Mouse (Mus musculus) stomach, embryonic 16.5 days (tissue): ENCODE data around the gene Ucn. TPM values are rescaled to one million over a fixed set of nuclear protein-coding genes. Genes with fewer than 3 reads are reported as not detected.
A peak's percentile ranks its signal among the peaks of the same experiment; 100 is the strongest.

Experiments
- ATAC-seq: fragments of 200-750 bp; cut with Nextera tagmentation; 2 replicates; pipeline ENCODE4 v1.8.0; 2017; ENCODE audit warnings: moderate number of reproducible peaks, moderate TSS enrichment; ENCODE audit not compliant: insufficient read depth, low FRiP score
- H3K27ac ChIP-seq: fragments of 300-500 bp; sonication (generic); 2 replicates; pipeline ENCODE4 v1.5.1; 2014; ENCODE audit warnings: low read length
- H3K27me3 ChIP-seq: fragments of 300-500 bp; sonication (generic); 2 replicates; pipeline ENCODE4 v1.6.1; 2014; ENCODE audit warnings: low read length, control low read depth, mixed read lengths; ENCODE audit not compliant: control insufficient read depth, insufficient read depth
- H3K36me3 ChIP-seq: fragments of 300-500 bp; sonication (generic); 2 replicates; pipeline ENCODE4 v1.6.1; 2014; ENCODE audit warnings: low read length; ENCODE audit not compliant: control insufficient read depth, insufficient read depth
- H3K4me1 ChIP-seq: fragments of 300-500 bp; sonication (generic); 2 replicates; pipeline ENCODE4 v1.6.1; 2014; ENCODE audit warnings: low read length, control low read depth, mixed read lengths; ENCODE audit not compliant: control insufficient read depth, insufficient read depth
- H3K4me2 ChIP-seq: fragments of 300-500 bp; sonication (generic); 2 replicates; pipeline ENCODE4 v1.6.1; 2014; ENCODE audit warnings: low read depth, low read length, mixed read lengths
- H3K4me3 ChIP-seq: fragments of 300-500 bp; sonication (generic); replicated peaks from 2 replicates; pipeline ENCODE4 v1.5.1; 2014; ENCODE audit warnings: mild to moderate bottlenecking, low read length
- H3K9ac ChIP-seq: fragments of 300-500 bp; sonication (generic); 2 replicates; pipeline ENCODE4 v1.6.1; 2014; ENCODE audit warnings: low read length
- H3K9me3 ChIP-seq: fragments of 300-500 bp; sonication (generic); replicated peaks from 2 replicates; pipeline ENCODE4 v1.6.1; 2016; ENCODE audit warnings: low read length, control low read depth; ENCODE audit not compliant: control insufficient read depth
- WGBS: fragments of 180-500 bp; shearing (Covaris S2); extraction: QIAGEN DNeasy Blood & Tissue Kit; methylation state at CpG from one replicate; pipeline ENCODE4 v1.1.7; 2014; 5-methylcytosine and 5-hydroxymethylcytosine counted together
- polyA plus RNA-seq: library from polyadenylated mRNA; unstranded; fragments of >200 nt; fragmentation: Nextera tagmentation; extraction: Ambion mirVana; gene quantifications from 2 replicates; pipeline ENCODE4 v1.2.1, GENCODE M21; 2015

Ucn gene
- polyA plus RNA-seq, 1 experiment from 2014 or later = not detected

- WGBS = under 1% methylated on average over 19 of the region's 19 CpGs
- no peaks in the 10 kb centered on the region for H3K27me3 ChIP-seq
These were observed 15.5 kb upstream of the Ucn start, which contains the start of gene Mpv17 for GRCm38 (mm10) chr5:31154152-31154553. TSS of gene Mpv17 (minus strand) at chr5:31154251.

DNA sequence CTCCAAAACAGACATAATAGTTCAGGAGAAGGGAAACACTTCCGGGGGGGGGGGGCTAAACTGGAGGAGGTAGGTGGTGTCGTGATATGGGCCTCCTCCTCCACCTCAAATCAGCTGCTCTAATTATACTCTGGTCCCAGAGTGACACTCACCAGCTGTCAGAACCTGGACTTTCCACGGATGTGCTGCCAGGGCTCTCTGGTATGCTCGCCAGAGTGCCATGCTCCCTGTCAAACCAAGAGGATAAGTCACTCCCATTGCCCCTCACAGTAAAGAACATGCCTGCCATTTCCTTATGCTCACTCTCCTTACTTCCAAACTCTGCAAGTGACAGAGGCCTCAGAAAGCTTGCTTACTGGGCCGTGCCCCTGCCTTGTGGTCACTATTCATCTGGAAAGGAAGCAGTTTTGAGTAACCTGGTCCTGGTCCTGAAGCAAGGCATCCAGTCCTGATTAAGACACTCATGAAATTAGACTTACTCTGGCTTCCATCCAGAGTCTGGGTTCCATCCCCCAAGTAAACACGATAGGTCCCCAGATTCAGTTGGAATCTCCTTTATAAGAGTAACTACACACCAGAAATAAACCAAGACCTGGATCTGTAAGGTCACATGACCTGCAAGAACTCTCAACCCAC, 15.0 kb upstream of the Ucn start:
- peak; percentile 1; the same call in 1 of the 2 replicates for ATAC-seq
- H3K9me3 ChIP-seq = no peaks in the 10 kb centered on the region
- H3K4me3 ChIP-seq = peak overlapping the region; percentile 75
- H3K36me3 ChIP-seq = 0 out of 2 replicates have a peak, but pooled peaks cover 9% of the 10 kb centered on the region
- no peaks in the 10 kb centered on the region for H3K27me3 ChIP-seq
- H3K9ac ChIP-seq = peak overlapping the region; percentile 79
- H3K27ac ChIP-seq = peak overlapping the region; percentile 76
- H3K4me1 ChIP-seq = peaks cover 6% of the 10 kb centered on the region
- WGBS = 26% methylated on average over 6 of the region's 6 CpGs
- H3K4me2 ChIP-seq = peak overlapping the region; percentile 95

More at GRCm38 (mm10) chr5:31154152-31154553, 15.5 kb upstream of the Ucn start, which contains the start of gene Mpv17:
- H3K9ac ChIP-seq = peak within 1 kb of the TSS; percentile 79
- peaks cover 6% of the 10 kb centered on the region for H3K4me1 ChIP-seq
- H3K27ac ChIP-seq = peak within 1 kb of the TSS; percentile 76
- no peaks in the 10 kb centered on the region for H3K9me3 ChIP-seq
- peak; percentile 95 for ATAC-seq
- H3K4me3 ChIP-seq = peak within 1 kb of the TSS; percentile 75
- H3K4me2 ChIP-seq = peak within 1 kb of the TSS; percentile 95
- 0 out of 2 replicates have a peak, but pooled peaks cover 9% of the 10 kb centered on the region for H3K36me3 ChIP-seq

DNA sequence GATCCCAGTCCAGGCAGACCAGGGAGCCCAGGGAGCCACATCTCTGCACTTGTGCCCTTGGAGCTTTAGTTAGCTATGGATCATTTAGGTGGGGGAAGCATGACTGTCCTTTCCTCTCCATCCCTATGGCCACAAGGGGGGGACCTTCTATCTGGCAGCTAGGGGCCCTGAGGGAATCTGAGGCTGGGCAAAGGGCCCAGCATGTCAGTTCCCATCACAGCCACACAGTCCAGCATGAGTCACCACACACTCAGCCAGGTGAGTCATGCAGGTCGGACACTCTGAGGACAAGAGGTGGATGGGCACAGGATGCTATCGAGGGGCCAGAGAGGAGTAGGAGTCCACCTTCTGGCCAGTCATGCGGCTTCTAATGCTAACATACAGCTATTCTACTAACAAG, 13.1 kb upstream of the Ucn start:
- Histone ChIP-seq H3K4me1 (peaks cover 6% of the 10 kb centered on the region), H3K4me2 (no peak overlapping the region), H3K4me3 (no peak overlapping the region), H3K9ac (no peak overlapping the region), H3K27ac (no peak overlapping the region), H3K36me3 (no peaks in the 10 kb centered on the region), H3K27me3 (no peaks in the 10 kb centered on the region), H3K9me3 (no peaks in the 10 kb centered on the region)
- 83% methylated on average over 3 of the region's 3 CpGs for WGBS
- ATAC-seq = no peak; the same call in 1 of the 2 replicates

DNA sequence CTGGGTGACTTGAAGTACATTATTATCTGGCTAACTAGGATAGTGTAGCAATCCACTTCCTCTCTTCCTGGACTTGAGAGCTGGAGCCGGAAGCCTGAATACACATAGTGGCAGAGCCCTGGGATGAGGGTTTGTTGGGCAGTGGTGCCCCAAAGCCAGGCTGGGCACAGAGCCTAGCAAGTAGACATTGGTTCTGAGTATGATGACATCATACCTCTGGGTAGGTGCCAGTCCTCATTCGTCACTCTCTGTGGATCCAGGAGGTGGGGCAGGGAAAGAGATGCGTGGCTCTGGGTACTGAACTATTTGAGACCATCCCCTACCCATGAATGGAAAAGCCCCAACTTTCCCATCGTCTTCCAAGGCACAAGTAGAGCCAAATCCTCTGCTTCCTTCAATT, 11.2 kb upstream of the Ucn start:
- no peak overlapping the region for H3K9ac ChIP-seq
- no peaks in the 10 kb centered on the region for H3K9me3 ChIP-seq
- H3K27me3 ChIP-seq = no peaks in the 10 kb centered on the region
- no peak overlapping the region for H3K27ac ChIP-seq
- ATAC-seq = no peak
- WGBS = 89% methylated on average over 4 of the region's 4 CpGs
- no peak overlapping the region for H3K4me3 ChIP-seq
- H3K4me1 ChIP-seq = peaks cover 6% of the 10 kb centered on the region
- no peak overlapping the region for H3K4me2 ChIP-seq
- peaks cover 3% of the 10 kb centered on the region; the same call in 1 of the 2 replicates for H3K36me3 ChIP-seq

DNA sequence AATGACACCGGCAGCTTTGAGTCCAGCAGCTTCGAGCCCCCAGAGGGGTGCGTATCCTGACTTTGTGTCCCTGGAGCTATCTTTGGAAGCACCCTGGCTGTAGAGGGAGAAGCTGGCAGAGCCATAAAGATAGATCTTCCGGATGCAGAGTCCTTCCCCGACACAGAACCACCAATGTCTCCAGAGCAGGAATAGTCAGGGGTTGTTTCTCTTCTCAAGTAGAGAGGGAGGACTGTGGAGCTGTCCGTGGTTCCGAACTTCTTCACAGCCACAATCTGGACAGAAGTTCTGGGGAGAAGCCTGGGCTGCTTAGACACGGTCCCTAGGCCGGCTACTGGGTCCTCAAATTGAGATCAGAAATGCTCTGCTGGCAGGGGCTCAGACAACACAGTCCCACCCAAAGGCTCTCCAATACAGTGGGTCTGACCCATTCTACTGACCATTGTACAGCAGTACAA, 368 bp upstream of the Ucn start:
- Histone ChIP-seq H3K9me3 (no peaks in the 10 kb centered on the region), H3K36me3 (peaks cover 6% of the 10 kb centered on the region; the same call in 1 of the 2 replicates), H3K4me3 (peak overlapping the region; percentile 10; the same call in 1 of the 2 replicates), H3K4me1 (no peaks in the 10 kb centered on the region), H3K27ac (no peak overlapping the region), H3K27me3 (peaks cover 57% of the 10 kb centered on the region), H3K4me2 (peak overlapping the region; percentile 27), H3K9ac (no peak overlapping the region)
- ATAC-seq = no peak
- WGBS = 14% methylated on average over 9 of the region's 9 CpGs

- 0 out of 2 replicates have a peak, but pooled peaks cover 6% of the 10 kb centered on the region for H3K36me3 ChIP-seq
- no peaks in the 10 kb centered on the region for H3K4me1 ChIP-seq
- H3K27ac ChIP-seq = no peak overlapping the region
- ATAC-seq = no peak; the same call in 1 of the 2 replicates
- H3K9me3 ChIP-seq = no peaks in the 10 kb centered on the region
- no peak overlapping the region for H3K4me3 ChIP-seq
- peaks cover 57% of the 10 kb centered on the region for H3K27me3 ChIP-seq
- H3K4me2 ChIP-seq = no peak overlapping the region
- H3K9ac ChIP-seq = no peak overlapping the region
- WGBS = under 1% methylated on average over 13 of the region's 13 CpGs
These were observed 971 bp downstream of the Ucn start for GRCm38 (mm10) chr5:31137658-31138057.

DNA sequence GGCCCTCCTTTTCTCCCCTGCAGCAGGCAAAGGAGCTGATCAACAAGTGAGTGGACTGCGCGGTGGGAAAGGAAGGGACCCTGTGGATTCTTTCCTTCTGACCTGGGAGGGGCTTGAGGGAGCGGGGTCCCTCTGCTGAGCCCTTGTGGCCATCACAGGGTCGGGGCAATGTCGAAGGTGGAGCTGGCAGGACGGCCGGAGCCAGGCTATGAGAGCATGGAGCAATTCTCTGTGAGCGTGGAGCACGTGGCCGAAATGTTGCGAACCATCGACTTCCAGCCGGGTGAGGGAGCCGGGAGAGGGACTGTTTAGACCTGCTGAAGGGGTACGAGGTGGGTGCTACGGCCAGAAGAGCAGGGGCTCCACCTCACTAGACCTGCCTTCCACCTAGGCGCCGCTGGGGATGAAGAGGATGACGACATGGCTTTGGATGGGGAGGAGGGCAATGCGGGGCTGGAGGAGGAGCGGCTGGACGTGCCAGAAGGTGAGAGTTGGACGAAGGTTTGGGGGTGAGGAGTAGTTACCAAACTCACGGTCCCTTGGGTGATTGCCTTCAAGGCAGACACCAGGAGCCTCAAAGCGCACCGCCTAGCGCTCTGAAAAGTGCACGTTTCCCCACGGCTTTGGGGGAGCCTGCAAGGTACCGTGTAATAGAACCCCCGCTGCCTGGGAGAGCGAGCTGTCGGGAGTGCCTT, 1.8 kb downstream of the Ucn start:
- no peak overlapping the region for H3K27ac ChIP-seq
- ATAC-seq = no peak; the same call in 1 of the 2 replicates
- no peaks in the 10 kb centered on the region for H3K4me1 ChIP-seq
- 1% methylated on average over 33 of the region's 33 CpGs for WGBS
- 0 out of 2 replicates have a peak, but pooled peaks cover 6% of the 10 kb centered on the region for H3K36me3 ChIP-seq
- H3K4me3 ChIP-seq = no peak overlapping the region
- no peak overlapping the region for H3K4me2 ChIP-seq
- peaks cover 57% of the 10 kb centered on the region for H3K27me3 ChIP-seq
- H3K9ac ChIP-seq = no peak overlapping the region
- H3K9me3 ChIP-seq = no peaks in the 10 kb centered on the region

DNA sequence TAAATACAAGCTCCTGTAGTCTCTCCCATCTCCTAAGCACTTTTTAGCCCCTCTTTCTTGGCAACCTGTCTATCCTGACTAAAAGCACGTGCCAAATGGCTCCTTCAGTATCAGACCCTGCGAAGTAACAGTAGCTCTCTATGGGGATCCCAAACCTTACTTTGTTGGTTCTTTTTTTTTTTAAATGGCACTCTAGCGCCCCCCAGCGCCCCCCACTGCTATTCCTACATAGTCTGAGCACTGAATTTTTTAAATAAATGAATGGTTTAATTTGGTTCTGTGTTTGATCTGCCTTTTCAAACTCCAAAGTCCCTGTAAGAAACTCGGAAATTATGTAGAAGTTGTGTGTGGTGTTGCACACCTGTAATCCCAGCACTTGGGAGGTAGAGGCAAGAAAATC, 12.6 kb downstream of the Ucn start:
- Histone ChIP-seq H3K4me1 (no peaks in the 10 kb centered on the region), H3K27ac (no peak overlapping the region)
- WGBS = 39% methylated on average over 5 of the region's 5 CpGs

DNA sequence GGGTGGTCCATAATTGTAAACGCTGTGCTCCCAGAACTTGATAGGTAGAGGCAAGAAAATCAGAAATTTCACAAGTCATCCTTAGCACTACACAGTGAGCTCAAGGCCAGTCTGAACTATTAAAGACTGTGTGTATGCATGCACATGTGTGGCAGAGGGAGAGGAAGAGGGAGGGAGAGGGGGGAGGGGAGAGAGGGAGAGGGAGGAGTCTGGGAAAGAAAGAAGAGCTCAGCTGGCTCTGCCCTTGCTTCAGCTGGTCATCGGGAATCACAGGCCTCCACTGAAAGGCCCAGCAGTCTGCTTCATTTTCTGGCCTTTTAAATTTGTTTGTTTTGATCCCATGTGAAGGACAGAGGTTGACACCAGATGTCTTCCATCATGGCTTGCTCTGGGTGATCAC, 15.1 kb downstream of the Ucn start:
- Histone ChIP-seq H3K4me1 (no peaks in the 10 kb centered on the region), H3K9ac (no peak overlapping the region), H3K4me2 (no peak overlapping the region), H3K27ac (no peak overlapping the region), H3K36me3 (no peaks in the 10 kb centered on the region), H3K4me3 (no peak overlapping the region), H3K9me3 (no peaks in the 10 kb centered on the region), H3K27me3 (no peaks in the 10 kb centered on the region; the same call in 1 of the 2 replicates)
- 40% methylated on average over 2 of the region's 2 CpGs for WGBS
- no peak for ATAC-seq

More for the DNA sequence above, 12.6 kb downstream of the Ucn start:
- H3K27me3 ChIP-seq = no peaks in the 10 kb centered on the region; the same call in 1 of the 2 replicates
- H3K9me3 ChIP-seq = no peaks in the 10 kb centered on the region
- H3K9ac ChIP-seq = no peak overlapping the region
- H3K36me3 ChIP-seq = no peaks in the 10 kb centered on the region
- ATAC-seq = no peak
- H3K4me3 ChIP-seq = no peak overlapping the region
- H3K4me2 ChIP-seq = no peak overlapping the region
